Mouse (Mus musculus) cerebellum, postnatal 36 days (tissue): ENCODE measurements around the gene Vmn1r75.

Source experiments
- DNase-seq, 2 experiments: peaks; one replicate each; pipeline ENCODE4 v3.0.0; 2021 to 2022; ENCODE audit warnings: mixed read lengths in 2 of 2

Vmn1r75 gene

GRCm38 (mm10) chr7:11874330-11874729 lies at the start of gene Vmn1r75:
Vmn1r75 (plus strand) TSS chr7:11874630.
- no peak for DNase-seq

GRCm38 (mm10) chr7:11833680-11834079 lies 40.8 kb upstream of the Vmn1r75 start, which contains the start of gene Vmn1r74:
Vmn1r74 (plus strand) TSS chr7:11833980.
- no peak for DNase-seq
